Mouse (Mus musculus): Measurements from ENCODE around the gene Plagl2.

- TF ChIP-seq POLR2A (IDR thresholded peaks at IDR 0.05; ENCODE audit: low read depth, low read length) (no peak), CTCF (conservative IDR thresholded peaks at IDR 0.05; ENCODE audit: insufficient read depth, insufficient read length, low read depth, low read length) (no peak)
These were observed 18.8 kb upstream of the Plagl2 start for GRCm38 (mm10) chr2:153259864-153260674.
